Mouse (Mus musculus) liver, adult 2 months (tissue): ENCODE data around the gene Nbea.

Experiments used
- CTCF ChIP-seq: fragments of 200-500 bp; IDR thresholded peaks from 2 replicates; pipeline ENCODE4 v1.5.1; 2011; ENCODE audit warnings: low read depth, low read length, control low read depth
- POLR2A ChIP-seq: fragments of 200-500 bp; IDR thresholded peaks from 2 replicates; pipeline ENCODE4 v1.6.1; 2011; ENCODE audit warnings: low read length, control low read depth; ENCODE audit not compliant: insufficient read depth; ENCODE audit errors: extremely low read depth

- TF ChIP-seq POLR2A = no peak
- TF ChIP-seq CTCF = no peak
Observed at GRCm38 (mm10) chr3:55887829-55888210, 295.7 kb downstream of the Nbea start.
